Comparison of ENCODE assay signal across 23 mouse cellular contexts in genomic region chr9:110746238-110746637, GRCm38 (mm10). TPM values are rescaled to one million over a fixed set of nuclear protein-coding genes. Genes with fewer than 3 reads are reported as not detected.
A peak's percentile ranks its signal among the peaks of the same experiment; 100 is the strongest.
DNase-seq lines count a peak whose midpoint lies in the region; ATAC-seq lines count a peak whose summit lies in the region.
"Had no signal": no experiment of that assay in that cellular context is flagged by ENCODE, and none has a peak within 500 bp of the region (broad histone marks: within the 10 kb centered on the region; RNA-seq: fewer than 3 reads in every experiment).

No protein-coding gene starts in this region.

- no peaks in the 10 kb centered on the region for H3K9me3 ChIP-seq in kidney, embryonic 15.5 days (replicated peaks)
- no peaks in the 10 kb centered on the region for H3K9me3 ChIP-seq in liver, embryonic 12.5 days (replicated peaks)
- H3K9me3 ChIP-seq: embryonic facial prominence, embryonic 15.5 days; forebrain, embryonic 13.5 days; neural tube, embryonic 13.5 days had no signal

- H3K27me3 ChIP-seq in kidney, embryonic 15.5 days, result peaks cover 24% of the 10 kb centered on the region
- H3K27me3 ChIP-seq in liver, embryonic 12.5 days (replicated peaks), result peaks cover 73% of the 10 kb centered on the region

- H3K36me3 ChIP-seq in kidney, embryonic 15.5 days, result no peaks in the 10 kb centered on the region
- no peaks in the 10 kb centered on the region for H3K36me3 ChIP-seq in liver, embryonic 12.5 days
- H3K36me3 ChIP-seq: embryonic facial prominence, embryonic 15.5 days; neural tube, embryonic 13.5 days had no signal

- H3K9ac ChIP-seq in kidney, embryonic 15.5 days, result no peak overlapping the region
- H3K9ac ChIP-seq in liver, embryonic 12.5 days, result no peak overlapping the region
- H3K9ac ChIP-seq: embryonic facial prominence, embryonic 15.5 days; forebrain, embryonic 13.5 days; neural tube, embryonic 13.5 days had no signal

- peak overlapping the region; percentile 6; the same call in 1 of the 2 replicates for H3K4me3 ChIP-seq in kidney, embryonic 15.5 days (replicated peaks)
- no peak overlapping the region for H3K4me3 ChIP-seq in liver, embryonic 12.5 days
- H3K4me3 ChIP-seq: embryonic facial prominence, embryonic 15.5 days; forebrain, embryonic 13.5 days; gastrocnemius, adult 2 months; heart, adult 2 months; neural tube, embryonic 13.5 days had no signal

- DNase-seq in kidney, adult 18-20 months, result peak; percentile 53
- DNase-seq in kidney, adult 11 months, result no peak
- DNase-seq in embryo, embryonic 10.5 days (ENCODE audit: low spot score), result peak; percentile 79
- no peak for DNase-seq in B cell, adult 2 months
- DNase-seq in frontal cortex, postnatal 25 days (ENCODE audit: low spot score in 2 of 2), result no peak
- DNase-seq: cerebellum, adult 11 months; cerebellum, postnatal 25 days; gastrocnemius, adult 2 months; heart, adult 2 months; heart, postnatal 14 days; layer of hippocampus, postnatal 36 days; left cerebral cortex, postnatal 4 days; thymus, postnatal 14 days had no signal

- ATAC-seq in kidney, embryonic 15.5 days (replicated peaks; ENCODE audit: low FRiP score), result no peak; the same call in 1 of the 2 replicates
- no peak for ATAC-seq in liver, embryonic 12.5 days
- ATAC-seq: forebrain, embryonic 13.5 days; hindbrain, embryonic 16.5 days; lung, postnatal 0 days had no signal

- WGBS in kidney, embryonic 15.5 days, result 9% methylated on average over 5 of the region's 5 CpGs
- 49% methylated on average over 5 of the region's 5 CpGs for WGBS in liver, embryonic 12.5 days (ENCODE audit: insufficient replicate concordance)

- peak overlapping the region; percentile 91; the same call in 1 of the 2 replicates for H3K4me2 ChIP-seq in kidney, embryonic 15.5 days
- H3K4me2 ChIP-seq in liver, embryonic 12.5 days, result no peak overlapping the region
- H3K4me2 ChIP-seq: embryonic facial prominence, embryonic 15.5 days; forebrain, embryonic 13.5 days; neural tube, embryonic 13.5 days had no signal

- peak overlapping the region; percentile 90 for H3K27ac ChIP-seq in kidney, embryonic 15.5 days
- H3K27ac ChIP-seq in liver, embryonic 12.5 days, result peak overlapping the region; percentile 23; the same call in 1 of the 2 replicates
- H3K27ac ChIP-seq: embryonic facial prominence, embryonic 15.5 days; forebrain, embryonic 13.5 days; gastrocnemius, adult 2 months; heart, adult 2 months; neural tube, embryonic 13.5 days had no signal

- peaks cover 93% of the 10 kb centered on the region for H3K4me1 ChIP-seq in kidney, embryonic 15.5 days
- H3K4me1 ChIP-seq in liver, embryonic 12.5 days, result peaks cover 51% of the 10 kb centered on the region

RNA-seq across cellular contexts. Expression of gene Pth1r, which starts 0.7 kb away (rescaled TPM):
- polyA plus RNA-seq in kidney, embryonic 15.5 days (2015; fragmentation: Nextera tagmentation; extraction: Ambion mirVana), result 67.1 and 70.1 TPM in 2 replicates
- 7.8 and 9.1 TPM in 2 replicates for polyA plus RNA-seq in liver, embryonic 12.5 days (2016; fragmentation: Nextera tagmentation; extraction: Ambion mirVana)

RNA-seq across cellular contexts. Expression of gene Myl3, which starts 4.6 kb away (rescaled TPM):
- polyA plus RNA-seq in kidney, embryonic 15.5 days (2015; fragmentation: Nextera tagmentation; extraction: Ambion mirVana), result 1.8 and 3.9 TPM in 2 replicates
- 0.48 and 1.6 TPM in 2 replicates for polyA plus RNA-seq in liver, embryonic 12.5 days (2016; fragmentation: Nextera tagmentation; extraction: Ambion mirVana)
- polyA plus RNA-seq: C2C12 had no signal

RNA-seq across cellular contexts. Expression of gene Prss42, which starts 51.7 kb away (rescaled TPM):
- not detected in 2 replicates for polyA plus RNA-seq in kidney, embryonic 15.5 days (2015; fragmentation: Nextera tagmentation; extraction: Ambion mirVana)
- not detected in 2 replicates for polyA plus RNA-seq in liver, embryonic 12.5 days (2016; fragmentation: Nextera tagmentation; extraction: Ambion mirVana)
- polyA plus RNA-seq: C2C12; embryonic facial prominence, embryonic 15.5 days; forebrain, embryonic 13.5 days; heart, adult 2 months; hindbrain, embryonic 16.5 days; lung, postnatal 0 days; neural tube, embryonic 13.5 days; spleen, adult 2 months; stomach, embryonic 16.5 days had no signal

Comparison
In these comparisons a context has a peak if more than half of its experiments do, and no peak if none do; other contexts are left out.
1. DNase-seq: peak in kidney, adult 18-20 months (single experiment) and embryo, embryonic 10.5 days (single experiment); none in kidney, adult 11 months (single experiment), B cell, adult 2 months (0 of 2) and frontal cortex, postnatal 25 days (0 of 2).